Mouse (Mus musculus) cerebellum, adult 11-12 months (tissue): Measurements from ENCODE around the gene 1700029H14Rik.

ENCODE experiments used
- DNase-seq: peaks from one replicate; pipeline ENCODE4 v3.0.0; 2022

Gene 1700029H14Rik

GRCm38 (mm10) chr8:13541526-13541925 is 20.7 kb downstream of the 1700029H14Rik start:
- no peak for DNase-seq

- DNase-seq = no peak
Measured at GRCm38 (mm10) chr8:13540122-13540521, 22.1 kb downstream of the 1700029H14Rik start.

GRCm38 (mm10) chr8:13538821-13539220 is 23.4 kb downstream of the 1700029H14Rik start:
- no peak for DNase-seq

- no peak for DNase-seq
Measured at GRCm38 (mm10) chr8:13537102-13537501, 25.2 kb downstream of the 1700029H14Rik start.

GRCm38 (mm10) chr8:13533123-13533522 is 29.1 kb downstream of the 1700029H14Rik start:
- DNase-seq = no peak

- no peak for DNase-seq
Measured at GRCm38 (mm10) chr8:13531602-13532171, 30.6 kb downstream of the 1700029H14Rik start.

- DNase-seq = peak; percentile 96
Measured at GRCm38 (mm10) chr8:13530941-13531340, 31.3 kb downstream of the 1700029H14Rik start.

GRCm38 (mm10) chr8:13530401-13530800 is 31.9 kb downstream of the 1700029H14Rik start:
- DNase-seq = no peak

GRCm38 (mm10) chr8:13529891-13530316 is 32.4 kb downstream of the 1700029H14Rik start:
- DNase-seq = peak; percentile 94

- no peak for DNase-seq
Measured at GRCm38 (mm10) chr8:13529011-13529840, 33.0 kb downstream of the 1700029H14Rik start.

- no peak for DNase-seq
Measured at GRCm38 (mm10) chr8:13521392-13521791, 40.9 kb downstream of the 1700029H14Rik start.

- DNase-seq = no peak
Measured at GRCm38 (mm10) chr8:13520349-13520748, 41.9 kb downstream of the 1700029H14Rik start.

GRCm38 (mm10) chr8:13519503-13519902 is 42.8 kb downstream of the 1700029H14Rik start:
- DNase-seq = no peak

GRCm38 (mm10) chr8:13517284-13517781 is 44.9 kb downstream of the 1700029H14Rik start:
- no peak for DNase-seq

- DNase-seq = no peak
Measured at GRCm38 (mm10) chr8:13516728-13517127, 45.5 kb downstream of the 1700029H14Rik start.

- peak; percentile 58 for DNase-seq
Measured at GRCm38 (mm10) chr8:13516011-13516442, 46.2 kb downstream of the 1700029H14Rik start.

- DNase-seq = no peak
Measured at GRCm38 (mm10) chr8:13513556-13514370, 48.5 kb downstream of the 1700029H14Rik start.

GRCm38 (mm10) chr8:13512677-13513076 is 49.6 kb downstream of the 1700029H14Rik start:
- peak; percentile 90 for DNase-seq

- peak; percentile 74 for DNase-seq
Measured at GRCm38 (mm10) chr8:13512016-13512415, 50.2 kb downstream of the 1700029H14Rik start.

- DNase-seq = no peak
Measured at GRCm38 (mm10) chr8:13507284-13507937, 54.9 kb downstream of the 1700029H14Rik start.

- no peak for DNase-seq
Measured at GRCm38 (mm10) chr8:13506849-13507248, 55.4 kb downstream of the 1700029H14Rik start.

GRCm38 (mm10) chr8:13504894-13505674 is 57.2 kb downstream of the 1700029H14Rik start:
- no peak for DNase-seq
